Mouse (Mus musculus) intestine, postnatal 0 days (tissue): ENCODE results near the gene Arhgap32. TPM values are rescaled to one million over a fixed set of nuclear protein-coding genes. Genes with fewer than 3 reads are reported as not detected.
A peak's percentile ranks its signal among the peaks of the same experiment; 100 is the strongest.

ENCODE experiments used
- ATAC-seq: fragments of 200-750 bp; cut with Nextera tagmentation; 2 replicates; pipeline ENCODE4 v1.8.0; 2017; ENCODE audit warnings: mild to moderate bottlenecking, moderate TSS enrichment, moderate library complexity
- H3K27ac ChIP-seq: fragments of 300-500 bp; sonication (generic); 2 replicates; pipeline ENCODE4 v1.5.1; 2014; ENCODE audit warnings: mild to moderate bottlenecking, low read depth, low read length, moderate library complexity
- H3K27me3 ChIP-seq: fragments of 300-500 bp; sonication (generic); replicated peaks from 2 replicates; pipeline ENCODE4 v1.6.1; 2014; ENCODE audit warnings: low read length, mixed read lengths; ENCODE audit not compliant: control insufficient read depth, insufficient read depth
- H3K36me3 ChIP-seq: fragments of 300-500 bp; sonication (generic); 2 replicates; pipeline ENCODE4 v1.6.1; 2014; ENCODE audit warnings: mild to moderate bottlenecking, moderate library complexity; ENCODE audit not compliant: control insufficient read depth, insufficient read depth
- H3K4me1 ChIP-seq: fragments of 300-500 bp; sonication (generic); replicated peaks from 2 replicates; pipeline ENCODE4 v1.6.1; 2014; ENCODE audit warnings: antibody characterized with exemption, low read length, mixed read lengths; ENCODE audit not compliant: control insufficient read depth, insufficient read depth
- H3K4me2 ChIP-seq: fragments of 300-500 bp; sonication (generic); replicated peaks from 2 replicates; pipeline ENCODE4 v1.6.1; 2014; ENCODE audit warnings: low read depth, mild to moderate bottlenecking, moderate library complexity
- H3K4me3 ChIP-seq: fragments of 300-500 bp; sonication (generic); 2 replicates; pipeline ENCODE4 v1.5.1; 2014; ENCODE audit warnings: low read depth, low read length
- H3K9ac ChIP-seq: fragments of 300-500 bp; sonication (generic); 2 replicates; pipeline ENCODE4 v1.6.1; 2014; ENCODE audit warnings: mild to moderate bottlenecking, low read depth, low read length
- H3K9me3 ChIP-seq: fragments of 300-500 bp; sonication (generic); 2 replicates; pipeline ENCODE4 v1.6.1; 2016; ENCODE audit warnings: mixed run types; ENCODE audit not compliant: control insufficient read depth
- CTCF ChIP-seq: sonication (generic); IDR thresholded peaks from 2 replicates; pipeline ENCODE4 v1.5.1; 2016; ENCODE audit warnings: low read depth, mild to moderate bottlenecking, control low read depth, antibody characterized with exemption, moderate library complexity
- WGBS: fragments of 180-500 bp; shearing (Covaris S2); extraction: QIAGEN DNeasy Blood & Tissue Kit; methylation state at CpG from one replicate; pipeline ENCODE4 v1.1.7; 2014; 5-methylcytosine and 5-hydroxymethylcytosine counted together
- polyA plus RNA-seq: library from polyadenylated mRNA; unstranded; fragments of >200 nt; fragmentation: Nextera tagmentation; extraction: Ambion mirVana; gene quantifications from 2 replicates; pipeline ENCODE4 v1.2.1, GENCODE M21; 2015

Arhgap32 gene
- polyA plus RNA-seq, 1 experiment from 2014 or later = 18.1 TPM

DNA sequence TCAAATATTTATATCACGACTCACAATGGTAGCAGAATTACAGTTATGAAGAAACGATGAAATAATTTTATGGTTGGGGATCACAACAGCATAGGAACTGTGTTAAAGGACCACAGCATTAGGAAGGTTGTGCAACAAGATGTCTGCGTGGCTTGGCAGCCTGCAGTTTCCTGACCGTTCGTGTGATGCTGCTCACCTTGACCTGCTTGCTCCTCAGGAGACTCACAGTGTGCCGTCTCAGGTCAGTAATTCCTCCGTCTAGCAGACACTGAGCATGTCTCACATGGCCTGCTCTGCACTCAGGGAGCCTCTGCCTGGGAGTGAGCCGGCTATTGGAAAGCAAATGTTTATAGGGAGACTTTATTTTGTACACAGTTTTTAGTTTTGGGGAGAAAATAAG lies 54.8 kb downstream of the Arhgap32 start:
- 89% methylated on average over 8 of the region's 8 CpGs for WGBS
- Histone ChIP-seq H3K4me1 (no peaks in the 10 kb centered on the region), H3K36me3 (no peaks in the 10 kb centered on the region), H3K9ac (no peak overlapping the region), H3K27me3 (no peaks in the 10 kb centered on the region), H3K9me3 (no peaks in the 10 kb centered on the region), H3K27ac (no peak overlapping the region), H3K4me2 (no peak overlapping the region), H3K4me3 (no peak overlapping the region)
- no peak for ATAC-seq
- no peak for TF ChIP-seq CTCF

DNA sequence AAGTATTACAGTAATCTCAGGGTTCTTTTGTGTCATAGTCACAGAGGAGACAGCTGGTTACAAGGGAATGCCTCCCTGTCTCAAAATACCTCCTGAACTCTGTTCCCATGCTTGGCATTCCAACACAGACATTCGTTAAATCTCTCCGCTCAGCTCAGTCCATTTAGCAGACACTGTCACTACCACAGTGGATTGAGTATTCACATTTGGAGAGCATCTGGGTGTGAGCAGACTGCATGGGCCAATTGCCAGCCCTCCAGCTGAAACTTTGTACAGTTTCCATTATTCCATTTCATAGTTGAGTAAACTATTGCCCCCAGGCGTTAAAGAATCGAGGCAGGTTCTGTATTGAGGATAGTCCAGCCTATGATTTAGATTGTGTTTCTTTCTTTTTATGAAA lies 60.7 kb downstream of the Arhgap32 start:
- Histone ChIP-seq H3K4me3 (no peak overlapping the region), H3K36me3 (no peaks in the 10 kb centered on the region), H3K9me3 (no peaks in the 10 kb centered on the region), H3K4me1 (no peaks in the 10 kb centered on the region), H3K27ac (no peak overlapping the region), H3K27me3 (no peaks in the 10 kb centered on the region), H3K4me2 (no peak overlapping the region), H3K9ac (no peak overlapping the region)
- ATAC-seq = no peak
- 58% methylated on average over 4 of the region's 4 CpGs for WGBS
- no peak for TF ChIP-seq CTCF

DNA sequence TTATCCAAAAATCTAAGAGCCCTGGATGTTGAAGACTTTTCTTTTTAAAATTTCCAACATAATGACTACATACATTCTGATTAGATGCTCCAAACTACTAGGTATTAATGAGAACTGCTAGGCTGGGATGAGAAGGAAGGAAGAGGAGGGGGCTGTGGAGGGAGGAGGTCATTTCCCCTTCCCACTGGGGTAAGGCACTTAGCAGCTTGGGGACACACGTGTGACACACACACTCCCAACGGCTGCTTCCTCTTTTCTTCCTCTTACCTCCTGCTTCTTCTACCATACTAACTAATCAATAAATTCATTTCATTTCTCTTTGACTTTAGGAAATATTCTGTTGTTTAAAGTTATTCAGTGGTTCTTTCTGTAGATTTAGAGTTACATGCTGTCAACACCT lies 65.2 kb downstream of the Arhgap32 start:
- H3K36me3 ChIP-seq = peaks cover 6% of the 10 kb centered on the region
- no peak for TF ChIP-seq CTCF
- no peak overlapping the region for H3K4me2 ChIP-seq
- H3K27me3 ChIP-seq = no peaks in the 10 kb centered on the region
- H3K27ac ChIP-seq = no peak overlapping the region
- ATAC-seq = no peak
- H3K9me3 ChIP-seq = no peaks in the 10 kb centered on the region
- H3K4me3 ChIP-seq = no peak overlapping the region
- no peaks in the 10 kb centered on the region for H3K4me1 ChIP-seq
- WGBS = 43% methylated on average over 2 of the region's 2 CpGs
- H3K9ac ChIP-seq = no peak overlapping the region

DNA sequence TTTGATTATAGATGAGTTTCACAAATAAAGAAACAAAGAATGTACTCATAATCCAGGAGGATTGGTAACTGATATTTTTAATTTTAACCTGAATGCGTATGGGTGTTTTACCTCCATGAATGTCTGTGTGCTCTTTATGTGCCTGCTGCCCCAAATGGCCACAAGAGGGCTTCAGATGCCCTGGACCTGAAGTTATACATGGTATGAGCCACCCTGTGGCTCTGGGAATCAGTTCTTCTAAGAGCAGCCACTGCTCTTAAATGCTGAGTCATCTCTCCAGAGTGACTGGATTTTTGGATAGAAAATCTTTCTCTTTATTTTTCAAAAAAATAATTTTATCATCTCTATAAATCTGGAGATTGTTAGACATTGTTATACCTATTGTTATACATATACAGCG lies 70.6 kb downstream of the Arhgap32 start:
- peak; percentile 66 for TF ChIP-seq CTCF
- no peak for ATAC-seq
- no peak overlapping the region for H3K9ac ChIP-seq
- H3K9me3 ChIP-seq = no peaks in the 10 kb centered on the region
- no peak overlapping the region for H3K4me3 ChIP-seq
- H3K4me2 ChIP-seq = no peak overlapping the region
- H3K27ac ChIP-seq = no peak overlapping the region
- H3K36me3 ChIP-seq = peaks cover 18% of the 10 kb centered on the region
- H3K4me1 ChIP-seq = no peaks in the 10 kb centered on the region
- no peaks in the 10 kb centered on the region for H3K27me3 ChIP-seq
- 97% methylated on average over 2 of the region's 2 CpGs for WGBS

DNA sequence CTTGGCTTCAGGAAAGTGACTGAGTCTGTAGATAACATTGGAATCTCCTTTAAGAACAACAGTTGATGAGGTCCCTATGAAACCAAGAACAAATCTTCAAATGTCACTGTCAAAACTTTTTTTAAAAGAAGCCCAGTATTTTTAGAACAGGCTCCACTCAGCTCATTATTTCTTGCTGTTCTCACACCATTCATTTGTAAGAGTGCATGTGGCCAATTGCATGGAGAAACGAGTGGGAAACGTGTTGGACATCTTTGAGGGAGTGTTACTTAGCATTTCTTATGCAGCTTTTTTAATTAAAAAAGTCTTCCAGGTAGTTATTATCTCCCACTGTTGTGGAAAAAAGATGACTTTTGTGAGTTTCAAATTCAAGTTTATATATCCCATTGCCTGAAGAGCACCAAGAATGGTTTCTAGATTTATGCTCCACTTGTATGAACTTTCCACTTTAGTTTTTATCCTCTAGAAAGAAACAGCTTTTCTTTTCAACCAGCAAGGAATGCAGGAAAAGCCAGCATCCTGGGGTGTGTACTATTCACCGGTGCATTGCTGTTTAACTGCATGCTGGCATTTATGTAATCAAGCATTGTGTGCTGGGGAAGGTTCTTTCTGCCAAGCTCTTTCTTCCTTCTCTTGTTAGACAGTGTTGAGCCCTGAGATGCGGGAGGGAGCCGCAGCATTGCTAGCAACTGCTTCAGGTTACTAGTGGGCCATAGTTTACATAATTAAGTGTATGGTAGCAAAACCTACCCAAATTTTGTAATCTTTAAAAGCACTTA lies 76.5 kb downstream of the Arhgap32 start:
- H3K4me2 ChIP-seq = no peak overlapping the region
- WGBS = 82% methylated on average over 5 of the region's 5 CpGs

DNA sequence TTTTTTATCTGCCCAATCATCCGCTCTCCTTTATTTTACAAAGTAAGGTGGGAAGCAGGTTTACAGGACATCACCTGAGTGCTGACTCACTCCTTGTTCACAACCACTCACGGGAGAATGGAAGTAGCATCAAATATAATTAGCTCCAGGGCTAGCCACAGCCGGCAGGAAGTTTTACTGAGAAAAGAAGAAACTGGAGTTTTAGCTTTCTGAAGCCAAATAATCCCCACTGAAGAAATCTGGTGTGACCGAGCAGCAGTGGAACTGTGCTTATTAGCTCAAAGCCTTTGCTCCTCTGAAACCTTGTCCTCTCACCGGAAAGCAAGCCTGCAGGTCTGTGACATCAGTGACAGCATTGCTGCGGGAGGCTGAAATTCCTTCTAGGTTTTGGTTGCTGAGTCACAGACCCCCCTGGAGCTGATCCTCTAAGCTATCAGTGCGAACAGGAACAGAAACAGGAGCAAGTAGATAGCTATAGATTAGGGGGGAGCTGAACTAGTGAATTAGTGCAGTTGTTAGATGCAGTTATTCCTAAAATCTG lies 88.6 kb downstream of the Arhgap32 start:
- H3K36me3 ChIP-seq = no peaks in the 10 kb centered on the region
- H3K27me3 ChIP-seq = no peaks in the 10 kb centered on the region
- no peak overlapping the region for H3K9ac ChIP-seq
- no peak overlapping the region for H3K4me3 ChIP-seq
- no peak overlapping the region for H3K4me2 ChIP-seq
- no peaks in the 10 kb centered on the region for H3K4me1 ChIP-seq
- no peaks in the 10 kb centered on the region for H3K9me3 ChIP-seq
- 78% methylated on average over 7 of the region's 7 CpGs for WGBS
- TF ChIP-seq CTCF = no peak
- no peak for ATAC-seq
- no peak overlapping the region for H3K27ac ChIP-seq

More for the DNA sequence above, 76.5 kb downstream of the Arhgap32 start:
- no peaks in the 10 kb centered on the region for H3K27me3 ChIP-seq
- no peak for ATAC-seq
- no peak overlapping the region for H3K4me3 ChIP-seq
- H3K9ac ChIP-seq = no peak overlapping the region
- no peak for TF ChIP-seq CTCF
- no peaks in the 10 kb centered on the region for H3K9me3 ChIP-seq
- H3K27ac ChIP-seq = no peak overlapping the region
- peaks cover 6% of the 10 kb centered on the region; the same call in 1 of the 2 replicates for H3K36me3 ChIP-seq
- H3K4me1 ChIP-seq = no peaks in the 10 kb centered on the region
